Mouse (Mus musculus) stomach, postnatal 0 days (tissue): ENCODE data around the gene Utrn. TPM values are rescaled to one million over a fixed set of nuclear protein-coding genes. Genes with fewer than 3 reads are reported as not detected.

Source experiments
- ATAC-seq: fragments of 200-750 bp; cut with Nextera tagmentation; 2 replicates; pipeline ENCODE4 v1.8.0; 2017; ENCODE audit not compliant: low FRiP score, low TSS enrichment
- DNase-seq: peaks from one replicate; pipeline ENCODE4 v3.0.0-alpha.2; 2016; ENCODE audit warnings: low spot score
- H3K27ac ChIP-seq: fragments of 300-500 bp; sonication (generic); replicated peaks from 2 replicates; pipeline ENCODE4 v1.5.1; 2014; ENCODE audit warnings: mild to moderate bottlenecking, control low read depth
- H3K27me3 ChIP-seq: fragments of 300-500 bp; sonication (generic); 2 replicates; pipeline ENCODE4 v1.6.1; 2014; ENCODE audit warnings: low read length; ENCODE audit not compliant: control insufficient read depth, insufficient read depth
- H3K36me3 ChIP-seq: fragments of 300-500 bp; sonication (generic); 2 replicates; pipeline ENCODE4 v1.6.1; 2014; ENCODE audit warnings: low read length, mixed read lengths; ENCODE audit not compliant: control insufficient read depth, insufficient read depth
- H3K4me1 ChIP-seq: fragments of 300-500 bp; sonication (generic); replicated peaks from 2 replicates; pipeline ENCODE4 v1.6.1; 2014; ENCODE audit warnings: antibody characterized with exemption; ENCODE audit not compliant: control insufficient read depth, insufficient read depth
- H3K4me2 ChIP-seq: fragments of 300-500 bp; sonication (generic); replicated peaks from 2 replicates; pipeline ENCODE4 v1.6.1; 2014; ENCODE audit warnings: low read depth, mild to moderate bottlenecking, control low read depth, moderate library complexity
- H3K4me3 ChIP-seq: fragments of 300-500 bp; sonication (generic); 2 replicates; pipeline ENCODE4 v1.5.1; 2014; ENCODE audit warnings: low read depth, low read length, control low read depth
- H3K9ac ChIP-seq: fragments of 300-500 bp; sonication (generic); 2 replicates; pipeline ENCODE4 v1.6.1; 2014; ENCODE audit warnings: mild to moderate bottlenecking, low read length, control low read depth, mixed read lengths
- H3K9me3 ChIP-seq: fragments of 300-500 bp; sonication (generic); 2 replicates; pipeline ENCODE4 v1.6.1; 2016; ENCODE audit warnings: low read length; ENCODE audit not compliant: control insufficient read depth
- CTCF ChIP-seq: IDR thresholded peaks from 2 replicates; pipeline ENCODE4 v1.5.1; 2016; ENCODE audit warnings: antibody characterized with exemption, low read depth, mild to moderate bottlenecking, moderate library complexity
- EP300 ChIP-seq: optimal IDR thresholded peaks from 2 replicates; pipeline ENCODE3; 2016; ENCODE audit warnings: antibody characterized with exemption
- WGBS: fragments of 180-500 bp; shearing (Covaris S2); extraction: QIAGEN DNeasy Blood & Tissue Kit; methylation state at CpG from one replicate; pipeline ENCODE4 v1.1.7; 2014; 5-methylcytosine and 5-hydroxymethylcytosine counted together
- polyA plus RNA-seq: library from polyadenylated mRNA; unstranded; fragments of >200 nt; fragmentation: Nextera tagmentation; extraction: Ambion mirVana; gene quantifications from 2 replicates; pipeline ENCODE4 v1.2.1, GENCODE M21; 2015

The Utrn gene
- polyA plus RNA-seq, 1 experiment from 2014 or later = 40.4 TPM

- 25% methylated on average over 1 of the region's 1 CpGs for WGBS
- Histone ChIP-seq H3K36me3 (no peaks in the 10 kb centered on the region), H3K9ac (no peak overlapping the region), H3K4me1 (no peaks in the 10 kb centered on the region), H3K4me3 (no peak overlapping the region), H3K9me3 (no peaks in the 10 kb centered on the region), H3K27ac (no peak overlapping the region), H3K4me2 (no peak overlapping the region), H3K27me3 (no peaks in the 10 kb centered on the region)
- ATAC-seq (no peak), DNase-seq (no peak)
- TF ChIP-seq EP300 (no peak), CTCF (no peak)
These were observed 65.2 kb downstream of the Utrn start for GRCm38 (mm10) chr10:12803939-12804338.

- Histone ChIP-seq H3K4me2 (no peak overlapping the region), H3K27ac (no peak overlapping the region), H3K9ac (no peak overlapping the region), H3K27me3 (no peaks in the 10 kb centered on the region), H3K4me1 (no peaks in the 10 kb centered on the region), H3K36me3 (no peaks in the 10 kb centered on the region), H3K4me3 (no peak overlapping the region), H3K9me3 (no peaks in the 10 kb centered on the region)
- DNase-seq = no peak
- WGBS = 82% methylated on average over 2 of the region's 2 CpGs
- no peak for TF ChIP-seq CTCF
- TF ChIP-seq EP300 = no peak
- no peak for ATAC-seq
These were observed 69.7 kb downstream of the Utrn start for GRCm38 (mm10) chr10:12799416-12799815.

- Histone ChIP-seq H3K4me3 (no peak overlapping the region), H3K27ac (no peak overlapping the region), H3K9ac (no peak overlapping the region), H3K4me1 (no peaks in the 10 kb centered on the region), H3K27me3 (no peaks in the 10 kb centered on the region), H3K36me3 (no peaks in the 10 kb centered on the region), H3K4me2 (no peak overlapping the region), H3K9me3 (no peaks in the 10 kb centered on the region)
- DNase-seq (no peak), ATAC-seq (no peak)
- TF ChIP-seq EP300 (no peak), CTCF (no peak)
- WGBS = 87% methylated on average over 4 of the region's 4 CpGs
These were observed 70.9 kb downstream of the Utrn start for GRCm38 (mm10) chr10:12798248-12798647.

- H3K4me3 ChIP-seq = no peak overlapping the region
- H3K9me3 ChIP-seq = no peaks in the 10 kb centered on the region
- H3K4me2 ChIP-seq = no peak overlapping the region
- TF ChIP-seq CTCF = no peak
- TF ChIP-seq EP300 = no peak
- H3K36me3 ChIP-seq = no peaks in the 10 kb centered on the region
- 94% methylated on average over 1 of the region's 1 CpGs for WGBS
- H3K9ac ChIP-seq = no peak overlapping the region
- H3K27me3 ChIP-seq = no peaks in the 10 kb centered on the region
- H3K4me1 ChIP-seq = no peaks in the 10 kb centered on the region
- DNase-seq (no peak), ATAC-seq (no peak)
- no peak overlapping the region for H3K27ac ChIP-seq
These were observed 72.7 kb downstream of the Utrn start for GRCm38 (mm10) chr10:12796510-12796840.

GRCm38 (mm10) chr10:12795796-12796509 lies 73.2 kb downstream of the Utrn start:
- H3K9me3 ChIP-seq = no peaks in the 10 kb centered on the region
- no peak overlapping the region for H3K4me2 ChIP-seq
- H3K27me3 ChIP-seq = no peaks in the 10 kb centered on the region
- no peak overlapping the region for H3K27ac ChIP-seq
- no peak overlapping the region for H3K9ac ChIP-seq
- H3K4me1 ChIP-seq = no peaks in the 10 kb centered on the region
- 64% methylated on average over 8 of the region's 8 CpGs for whole genome bisulfite sequencing
- TF ChIP-seq CTCF = no peak
- no peak for TF ChIP-seq EP300
- ATAC-seq = no peak
- no peaks in the 10 kb centered on the region for H3K36me3 ChIP-seq
- no peak for DNase-seq
- no peak overlapping the region for H3K4me3 ChIP-seq

GRCm38 (mm10) chr10:12792049-12792448 lies 77.1 kb downstream of the Utrn start:
- no peak overlapping the region for H3K9ac ChIP-seq
- H3K36me3 ChIP-seq = no peaks in the 10 kb centered on the region
- DNase-seq (no peak), ATAC-seq (no peak)
- 0 out of 2 replicates have a peak overlapping the region, but pooled peaks have one; percentile 13 for H3K27ac ChIP-seq
- H3K4me1 ChIP-seq = no peaks in the 10 kb centered on the region
- WGBS = 55% methylated on average over 6 of the region's 6 CpGs
- H3K4me3 ChIP-seq = no peak overlapping the region
- TF ChIP-seq EP300 = no peak
- TF ChIP-seq CTCF = no peak
- no peaks in the 10 kb centered on the region for H3K27me3 ChIP-seq
- H3K4me2 ChIP-seq = no peak overlapping the region
- H3K9me3 ChIP-seq = no peaks in the 10 kb centered on the region
